Mouse (Mus musculus) limb, embryonic 14.5 days (tissue): ENCODE measurements around the gene Ano10. TPM values are rescaled to one million over a fixed set of nuclear protein-coding genes. Genes with fewer than 3 reads are reported as not detected.

Experiments
- ATAC-seq: fragments of 200-750 bp; cut with Nextera tagmentation; 2 replicates; pipeline ENCODE4 v1.8.0; 2017; ENCODE audit warnings: low read depth, moderate number of reproducible peaks, moderate TSS enrichment; ENCODE audit not compliant: low FRiP score
- DNase-seq: peaks from one replicate; pipeline ENCODE4 v3.0.0-alpha.2; 2015; ENCODE audit warnings: low spot score
- H3K27ac ChIP-seq: fragments of 300-500 bp; sonication (generic); replicated peaks from 2 replicates; pipeline ENCODE4 v1.5.1; 2014; ENCODE audit warnings: low read depth, mild to moderate bottlenecking, low read length, moderate library complexity, mixed read lengths
- H3K27me3 ChIP-seq: fragments of 300-500 bp; sonication (generic); 2 replicates; pipeline ENCODE4 v1.6.1; 2014; ENCODE audit warnings: low read length, mixed read lengths; ENCODE audit not compliant: control insufficient read depth, insufficient read depth
- H3K36me3 ChIP-seq: fragments of 300-500 bp; sonication (generic); 2 replicates; pipeline ENCODE4 v1.6.1; 2014; ENCODE audit warnings: mild to moderate bottlenecking, low read length, moderate library complexity, mixed read lengths; ENCODE audit not compliant: control insufficient read depth, insufficient read depth
- H3K4me1 ChIP-seq: fragments of 300-500 bp; sonication (generic); 2 replicates; pipeline ENCODE4 v1.6.1; 2014; ENCODE audit warnings: antibody characterized with exemption, low read length, mixed read lengths; ENCODE audit not compliant: control insufficient read depth, insufficient read depth
- H3K4me2 ChIP-seq: fragments of 300-500 bp; sonication (generic); replicated peaks from 2 replicates; pipeline ENCODE4 v1.6.1; 2014; ENCODE audit warnings: low read depth, mild to moderate bottlenecking, low read length, moderate library complexity; ENCODE audit not compliant: severe bottlenecking
- H3K4me3 ChIP-seq: fragments of 300-500 bp; sonication (generic); replicated peaks from 2 replicates; pipeline ENCODE4 v1.5.1; 2014; ENCODE audit warnings: low read length
- H3K9ac ChIP-seq: fragments of 300-500 bp; sonication (generic); 2 replicates; pipeline ENCODE4 v1.6.1; 2014; ENCODE audit warnings: mild to moderate bottlenecking, low read depth, low read length, moderate library complexity; ENCODE audit not compliant: severe bottlenecking
- H3K9me3 ChIP-seq: fragments of 300-500 bp; sonication (generic); 2 replicates; pipeline ENCODE4 v1.6.1; 2016; ENCODE audit warnings: low read length; ENCODE audit not compliant: control insufficient read depth
- POLR2A ChIP-seq: fragments of 200-500 bp; IDR thresholded peaks from 2 replicates; pipeline ENCODE4 v1.8.0; 2012; ENCODE audit warnings: inconsistent platforms, mild to moderate bottlenecking, moderate library complexity, borderline replicate concordance; ENCODE audit not compliant: insufficient read depth, insufficient read length; ENCODE audit errors: extremely low read depth
- WGBS: fragments of 180-500 bp; shearing (Covaris S2); extraction: QIAGEN DNeasy Blood & Tissue Kit; methylation state at CpG from one replicate; pipeline ENCODE4 v1.1.7; 2014; 5-methylcytosine and 5-hydroxymethylcytosine counted together
- polyA plus RNA-seq, 2 experiments: library from polyadenylated mRNA; depleted of rRNA in 1 of 2; stranded (reverse) in 1 of 2; unstranded in 1 of 2; fragments of >200 nt; fragmentation: Nextera tagmentation in 1 of 2; extraction: Ambion mirVana in 1 of 2; gene quantifications; 2 replicates each; pipeline versions ENCODE4 v1.2.1 to v1.2.3; 2012 to 2014

Ano10 gene
- polyA plus RNA-seq, 2 experiments = 34.4 to 49.4 TPM

DNA sequence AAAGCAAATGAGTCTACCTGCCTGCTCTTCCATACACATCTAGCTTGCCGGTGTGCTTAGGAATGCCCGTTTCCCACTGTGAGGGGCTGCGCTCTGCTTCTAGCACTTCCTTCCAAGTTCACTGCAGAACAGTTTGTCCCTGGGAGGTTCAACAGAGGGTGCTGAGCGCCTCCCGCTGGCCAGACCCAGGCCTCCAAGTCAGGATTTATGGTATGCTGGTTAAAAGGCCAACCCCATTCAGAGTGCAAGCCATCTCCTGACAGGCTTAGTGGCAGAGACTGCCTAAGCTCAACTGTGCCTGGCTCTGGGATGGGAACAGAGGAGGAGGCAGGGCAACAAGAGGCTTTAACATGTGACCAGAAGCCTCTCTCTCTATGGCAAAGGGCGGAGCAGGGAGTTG is 95.0 kb downstream of the Ano10 start:
- Histone ChIP-seq H3K4me2 (no peak overlapping the region), H3K27me3 (no peaks in the 10 kb centered on the region), H3K9ac (no peak overlapping the region), H3K4me1 (no peaks in the 10 kb centered on the region), H3K36me3 (no peaks in the 10 kb centered on the region), H3K4me3 (no peak overlapping the region), H3K27ac (no peak overlapping the region), H3K9me3 (no peaks in the 10 kb centered on the region)
- no peak for DNase-seq
- TF ChIP-seq POLR2A = no peak
- WGBS = 30% methylated on average over 6 of the region's 6 CpGs
- no peak for ATAC-seq

DNA sequence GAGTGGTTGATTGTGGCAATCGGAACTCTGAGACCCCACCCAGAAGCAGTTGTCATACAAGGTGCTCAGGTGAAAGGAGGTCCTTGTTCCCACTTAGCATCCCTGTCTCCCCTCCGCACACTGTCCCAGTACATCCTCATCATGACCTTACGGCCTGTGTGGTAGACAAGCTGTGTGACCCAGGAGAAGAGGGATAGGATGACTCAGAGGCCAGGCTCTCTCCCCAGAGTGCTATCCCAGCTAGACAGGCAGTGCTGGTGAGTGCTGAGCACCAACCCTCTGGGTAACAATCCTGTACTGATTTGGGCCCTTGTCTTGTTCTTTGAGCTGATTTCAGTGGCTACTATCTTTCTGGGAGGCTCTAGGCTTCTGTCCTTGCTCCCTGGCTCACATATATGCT is 95.6 kb downstream of the Ano10 start:
- H3K4me1 ChIP-seq = no peaks in the 10 kb centered on the region
- DNase-seq = no peak

GRCm38 (mm10) chr9:122197021-122197420 is 97.2 kb downstream of the Ano10 start:
- Histone ChIP-seq H3K27ac (no peak overlapping the region), H3K4me1 (no peaks in the 10 kb centered on the region), H3K27me3 (no peaks in the 10 kb centered on the region), H3K9ac (no peak overlapping the region), H3K9me3 (no peaks in the 10 kb centered on the region), H3K4me2 (no peak overlapping the region), H3K36me3 (no peaks in the 10 kb centered on the region), H3K4me3 (no peak overlapping the region)
- ATAC-seq (no peak), DNase-seq (no peak)
- no peak for TF ChIP-seq POLR2A
- 51% methylated on average over 5 of the region's 5 CpGs for WGBS

More for the DNA sequence above, 95.6 kb downstream of the Ano10 start:
- no peak overlapping the region for H3K27ac ChIP-seq
- no peaks in the 10 kb centered on the region for H3K36me3 ChIP-seq
- no peak overlapping the region for H3K4me3 ChIP-seq
- H3K27me3 ChIP-seq = no peaks in the 10 kb centered on the region
- H3K9ac ChIP-seq = no peak overlapping the region
- no peak overlapping the region for H3K4me2 ChIP-seq
- H3K9me3 ChIP-seq = no peaks in the 10 kb centered on the region
- TF ChIP-seq POLR2A = no peak
- WGBS = 89% methylated on average over 3 of the region's 3 CpGs
- ATAC-seq = no peak

GRCm38 (mm10) chr9:122195042-122195682 is 99.1 kb downstream of the Ano10 start:
- WGBS = 77% methylated on average over 5 of the region's 5 CpGs
- H3K4me3 ChIP-seq = no peak overlapping the region
- no peaks in the 10 kb centered on the region for H3K4me1 ChIP-seq
- H3K9ac ChIP-seq = no peak overlapping the region
- no peak overlapping the region for H3K27ac ChIP-seq
- TF ChIP-seq POLR2A = no peak
- ATAC-seq = no peak
- no peaks in the 10 kb centered on the region for H3K27me3 ChIP-seq
- no peak overlapping the region for H3K4me2 ChIP-seq
- H3K36me3 ChIP-seq = no peaks in the 10 kb centered on the region
- DNase-seq = no peak
- no peaks in the 10 kb centered on the region for H3K9me3 ChIP-seq

DNA sequence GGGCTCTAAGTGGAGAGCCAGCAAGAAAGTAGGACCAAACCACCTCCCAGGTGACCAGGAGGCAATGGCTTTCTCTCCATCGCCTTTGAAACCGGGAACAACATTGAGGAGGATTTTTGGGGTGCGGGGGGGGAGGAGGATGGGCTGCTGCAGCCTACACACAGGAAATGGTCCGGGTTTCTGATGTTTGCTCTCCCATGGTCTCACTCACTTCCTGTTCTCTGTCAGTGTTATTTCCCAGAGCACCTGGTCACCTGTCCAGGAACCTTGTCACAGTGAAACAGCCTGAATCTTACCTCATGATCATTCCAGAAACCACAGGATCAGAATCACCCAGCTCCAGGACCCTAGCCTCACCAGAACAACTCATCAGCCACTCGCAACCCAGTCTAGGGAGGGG is 100.4 kb downstream of the Ano10 start:
- ATAC-seq = no peak
- no peaks in the 10 kb centered on the region for H3K27me3 ChIP-seq
- 69% methylated on average over 5 of the region's 5 CpGs for WGBS

GRCm38 (mm10) chr9:122193361-122193760 is 100.9 kb downstream of the Ano10 start:
- no peak overlapping the region for H3K27ac ChIP-seq
- 63% methylated on average over 5 of the region's 5 CpGs for WGBS
- no peak overlapping the region for H3K4me3 ChIP-seq
- no peak overlapping the region for H3K4me2 ChIP-seq
- no peak for TF ChIP-seq POLR2A
- no peak overlapping the region for H3K9ac ChIP-seq
- H3K4me1 ChIP-seq = no peaks in the 10 kb centered on the region
- no peaks in the 10 kb centered on the region for H3K9me3 ChIP-seq
- ATAC-seq (no peak), DNase-seq (no peak)
- H3K36me3 ChIP-seq = no peaks in the 10 kb centered on the region
- H3K27me3 ChIP-seq = no peaks in the 10 kb centered on the region

More for the DNA sequence above, 100.4 kb downstream of the Ano10 start:
- no peak for DNase-seq
- no peaks in the 10 kb centered on the region for H3K4me1 ChIP-seq
- no peaks in the 10 kb centered on the region for H3K9me3 ChIP-seq
- no peaks in the 10 kb centered on the region for H3K36me3 ChIP-seq
- H3K9ac ChIP-seq = no peak overlapping the region
- H3K27ac ChIP-seq = no peak overlapping the region
- no peak overlapping the region for H3K4me3 ChIP-seq
- no peak overlapping the region for H3K4me2 ChIP-seq
- no peak for TF ChIP-seq POLR2A
